Mouse (Mus musculus) cortical plate, adult 2 months (tissue): ENCODE results near the gene Apol10b.

Experiments used
- CTCF ChIP-seq: fragments of 200-500 bp; IDR thresholded peaks from 2 replicates; pipeline ENCODE4 v1.5.1; 2011; ENCODE audit warnings: mild to moderate bottlenecking, control low read depth, low read length; ENCODE audit not compliant: insufficient read depth; ENCODE audit errors: extremely low read depth
- POLR2A ChIP-seq: fragments of 200-500 bp; IDR thresholded peaks from 2 replicates; pipeline ENCODE4 v1.6.1; 2011; ENCODE audit warnings: mild to moderate bottlenecking, low read length, control low read depth; ENCODE audit not compliant: insufficient read depth; ENCODE audit errors: extremely low read depth

- TF ChIP-seq POLR2A (no peak), CTCF (no peak)
Observed at GRCm38 (mm10) chr15:77590881-77591280, 5.0 kb downstream of the Apol10b start.
